Mouse (Mus musculus) embryonic facial prominence, embryonic 14.5 days (tissue): ENCODE measurements at regions not wholly inside any gene's neighbourhood (a gene's known extent, or its start where the extent isn't known, plus 50 kb on each side); places are given as distances from the start of the nearest gene placed in this dataset.

Source experiments
- ATAC-seq: fragments of 200-750 bp; cut with Nextera tagmentation; 2 replicates; pipeline ENCODE4 v1.8.0; 2017; ENCODE audit warnings: low read depth, moderate number of reproducible peaks, moderate TSS enrichment
- DNase-seq: peaks from one replicate; pipeline ENCODE4 v3.0.0-alpha.2; 2015; ENCODE audit warnings: low spot score
- H3K27ac ChIP-seq: fragments of 300-500 bp; sonication (generic); replicated peaks from 2 replicates; pipeline ENCODE4 v1.5.1; 2014; ENCODE audit warnings: low read depth, mild to moderate bottlenecking, low read length, moderate library complexity
- H3K27me3 ChIP-seq: fragments of 300-500 bp; sonication (generic); replicated peaks from 2 replicates; pipeline ENCODE4 v1.6.1; 2014; ENCODE audit warnings: low read length; ENCODE audit not compliant: control insufficient read depth, insufficient read depth
- H3K36me3 ChIP-seq: fragments of 300-500 bp; sonication (generic); 2 replicates; pipeline ENCODE4 v1.6.1; 2014; ENCODE audit warnings: low read length, mixed read lengths; ENCODE audit not compliant: control insufficient read depth, insufficient read depth
- H3K4me1 ChIP-seq: fragments of 300-500 bp; sonication (generic); 2 replicates; pipeline ENCODE4 v1.6.1; 2014; ENCODE audit warnings: antibody characterized with exemption, low read length; ENCODE audit not compliant: control insufficient read depth, insufficient read depth
- H3K4me2 ChIP-seq: fragments of 300-500 bp; sonication (generic); 2 replicates; pipeline ENCODE4 v1.6.1; 2014; ENCODE audit warnings: low read depth, mild to moderate bottlenecking, low read length, moderate library complexity, mixed read lengths
- H3K4me3 ChIP-seq: fragments of 300-500 bp; sonication (generic); 2 replicates; pipeline ENCODE4 v1.5.1; 2014; ENCODE audit warnings: low read depth, mild to moderate bottlenecking, low read length
- H3K9ac ChIP-seq: fragments of 300-500 bp; sonication (generic); 2 replicates; pipeline ENCODE4 v1.6.1; 2014; ENCODE audit warnings: low read depth, mild to moderate bottlenecking, low read length, moderate library complexity, mixed read lengths
- H3K9me3 ChIP-seq: fragments of 300-500 bp; sonication (generic); 2 replicates; pipeline ENCODE4 v1.6.1; 2016; ENCODE audit warnings: low read length; ENCODE audit not compliant: control insufficient read depth
- WGBS: fragments of 180-500 bp; shearing (Covaris S2); extraction: QIAGEN DNeasy Blood & Tissue Kit; methylation state at CpG from one replicate; pipeline ENCODE4 v1.1.7; 2014; 5-methylcytosine and 5-hydroxymethylcytosine counted together

GRCm38 (mm10) chr12:50258901-50259300 lies 390.0 kb downstream of the Prkd1 start:
- no peak for ATAC-seq

GRCm38 (mm10) chr12:50261072-50261471 lies 387.8 kb downstream of the Prkd1 start:
- ATAC-seq (no peak), DNase-seq (no peak)
- no peaks in the 10 kb centered on the region for H3K4me1 ChIP-seq
- no peaks in the 10 kb centered on the region for H3K36me3 ChIP-seq
- no peak overlapping the region for H3K4me3 ChIP-seq
- H3K9me3 ChIP-seq, result no peaks in the 10 kb centered on the region
- H3K9ac ChIP-seq, result no peak overlapping the region
- WGBS, result 90% methylated on average over 4 of the region's 4 CpGs
- no peaks in the 10 kb centered on the region for H3K27me3 ChIP-seq
- no peak overlapping the region for H3K4me2 ChIP-seq
- H3K27ac ChIP-seq, result no peak overlapping the region

More at GRCm38 (mm10) chr12:50258901-50259300, 390.0 kb downstream of the Prkd1 start:
- no peak overlapping the region for H3K4me2 ChIP-seq
- no peaks in the 10 kb centered on the region for H3K27me3 ChIP-seq
- no peaks in the 10 kb centered on the region for H3K9me3 ChIP-seq
- H3K4me3 ChIP-seq, result no peak overlapping the region
- H3K9ac ChIP-seq, result no peak overlapping the region
- WGBS, result 66% methylated on average over 4 of the region's 4 CpGs
- H3K4me1 ChIP-seq, result no peaks in the 10 kb centered on the region
- DNase-seq, result no peak
- H3K27ac ChIP-seq, result no peak overlapping the region
- no peaks in the 10 kb centered on the region for H3K36me3 ChIP-seq

- WGBS, result 91% methylated on average over 2 of the region's 2 CpGs
- no peak for ATAC-seq
These were observed 375.5 kb downstream of the Prkd1 start for GRCm38 (mm10) chr12:50273239-50273880.

GRCm38 (mm10) chr12:50281615-50282014 lies 367.3 kb downstream of the Prkd1 start:
- DNase-seq (no peak), ATAC-seq (no peak)
- H3K4me3 ChIP-seq, result no peak overlapping the region
- H3K9ac ChIP-seq, result no peak overlapping the region
- 68% methylated on average over 1 of the region's 1 CpGs for WGBS
- no peaks in the 10 kb centered on the region for H3K27me3 ChIP-seq
- H3K36me3 ChIP-seq, result no peaks in the 10 kb centered on the region
- no peak overlapping the region for H3K27ac ChIP-seq
- peaks cover 5% of the 10 kb centered on the region; the same call in 1 of the 2 replicates for H3K9me3 ChIP-seq
- H3K4me1 ChIP-seq, result no peaks in the 10 kb centered on the region
- H3K4me2 ChIP-seq, result no peak overlapping the region

More at GRCm38 (mm10) chr12:50273239-50273880, 375.5 kb downstream of the Prkd1 start:
- no peak overlapping the region for H3K4me3 ChIP-seq
- no peaks in the 10 kb centered on the region for H3K36me3 ChIP-seq
- no peak overlapping the region for H3K4me2 ChIP-seq
- no peak overlapping the region for H3K27ac ChIP-seq
- no peaks in the 10 kb centered on the region for H3K9me3 ChIP-seq
- no peaks in the 10 kb centered on the region for H3K27me3 ChIP-seq
- no peak for DNase-seq
- H3K9ac ChIP-seq, result no peak overlapping the region
- H3K4me1 ChIP-seq, result no peaks in the 10 kb centered on the region
